Mouse (Mus musculus) heart, embryonic 16.5 days (tissue): ENCODE data around the gene Wasf2. TPM values are rescaled to one million over a fixed set of nuclear protein-coding genes. Genes with fewer than 3 reads are reported as not detected.

ENCODE experiments used
- ATAC-seq: fragments of 200-750 bp; cut with Nextera tagmentation; replicated peaks from 2 replicates; pipeline ENCODE4 v1.8.0; 2017; ENCODE audit warnings: moderate number of reproducible peaks; ENCODE audit not compliant: insufficient read depth, low FRiP score; ENCODE audit errors: extremely low read depth
- H3K27ac ChIP-seq: fragments of 300-500 bp; sonication (generic); 2 replicates; pipeline ENCODE4 v1.5.1; 2014; ENCODE audit warnings: mild to moderate bottlenecking, low read length, control low read depth, moderate library complexity
- H3K27me3 ChIP-seq: fragments of 300-500 bp; sonication (generic); 2 replicates; pipeline ENCODE4 v1.6.1; 2014; ENCODE audit warnings: low read length, mixed read lengths; ENCODE audit not compliant: control insufficient read depth, insufficient read depth
- H3K36me3 ChIP-seq: fragments of 300-500 bp; sonication (generic); 2 replicates; pipeline ENCODE4 v1.6.1; 2014; ENCODE audit not compliant: control insufficient read depth, insufficient read depth
- H3K4me1 ChIP-seq: fragments of 300-500 bp; sonication (generic); 2 replicates; pipeline ENCODE4 v1.6.1; 2014; ENCODE audit warnings: low read length, mixed read lengths; ENCODE audit not compliant: control insufficient read depth, insufficient read depth
- H3K4me2 ChIP-seq: fragments of 300-500 bp; sonication (generic); 2 replicates; pipeline ENCODE4 v1.6.1; 2014; ENCODE audit warnings: low read depth, mild to moderate bottlenecking, control low read depth, low read length
- H3K4me3 ChIP-seq: fragments of 300-500 bp; sonication (generic); 2 replicates; pipeline ENCODE4 v1.5.1; 2014; ENCODE audit warnings: mild to moderate bottlenecking, control low read depth, low read length
- H3K9ac ChIP-seq: fragments of 300-500 bp; sonication (generic); 2 replicates; pipeline ENCODE4 v1.6.1; 2014; ENCODE audit warnings: low read length, control low read depth
- H3K9me3 ChIP-seq: fragments of 300-500 bp; sonication (generic); replicated peaks from 2 replicates; pipeline ENCODE4 v1.6.1; 2016; ENCODE audit warnings: low read length; ENCODE audit not compliant: control insufficient read depth
- WGBS: fragments of 180-500 bp; shearing (Covaris S2); extraction: QIAGEN DNeasy Blood & Tissue Kit; methylation state at CpG from one replicate; pipeline ENCODE4 v1.1.7; 2014; 5-methylcytosine and 5-hydroxymethylcytosine counted together
- polyA plus RNA-seq: library from polyadenylated mRNA; unstranded; fragments of >200 nt; fragmentation: Nextera tagmentation; extraction: Ambion mirVana; gene quantifications from 2 replicates; pipeline ENCODE4 v1.2.1, GENCODE M21; 2015

Gene Wasf2
- polyA plus RNA-seq, 1 experiment from 2014 or later = 45.0 TPM

- 16% methylated on average over 18 of the region's 18 CpGs for WGBS
- H3K4me3 ChIP-seq = peak overlapping the region; percentile 14; the same call in 1 of the 2 replicates
- H3K36me3 ChIP-seq = no peaks in the 10 kb centered on the region
- H3K27ac ChIP-seq = peak overlapping the region; percentile 98
- peak overlapping the region; percentile 49 for H3K4me2 ChIP-seq
- peaks cover 37% of the 10 kb centered on the region for H3K4me1 ChIP-seq
- no peaks in the 10 kb centered on the region for H3K9me3 ChIP-seq
- peak; percentile 76 for ATAC-seq
- H3K9ac ChIP-seq = peak overlapping the region; percentile 67
- H3K27me3 ChIP-seq = no peaks in the 10 kb centered on the region
Measured at GRCm38 (mm10) chr4:133117556-133118411, 12.5 kb upstream of the Wasf2 start.

GRCm38 (mm10) chr4:133118775-133119375 lies 11.4 kb upstream of the Wasf2 start:
- Histone ChIP-seq H3K4me1 (peaks cover 33% of the 10 kb centered on the region), H3K27me3 (no peaks in the 10 kb centered on the region), H3K4me2 (no peak overlapping the region), H3K9me3 (no peaks in the 10 kb centered on the region), H3K4me3 (no peak overlapping the region), H3K36me3 (no peaks in the 10 kb centered on the region), H3K9ac (no peak overlapping the region), H3K27ac (peak overlapping the region; percentile 57)
- WGBS = 78% methylated on average over 6 of the region's 6 CpGs
- ATAC-seq = no peak

- Histone ChIP-seq H3K36me3 (no peaks in the 10 kb centered on the region), H3K9me3 (0 out of 2 replicates have a peak, but pooled peaks cover 2% of the 10 kb centered on the region), H3K4me3 (no peak overlapping the region), H3K9ac (no peak overlapping the region), H3K27me3 (no peaks in the 10 kb centered on the region), H3K4me2 (no peak overlapping the region), H3K27ac (no peak overlapping the region), H3K4me1 (peaks cover 33% of the 10 kb centered on the region)
- WGBS = 85% methylated on average over 6 of the region's 6 CpGs
- no peak for ATAC-seq
Measured at GRCm38 (mm10) chr4:133119579-133119978, 10.7 kb upstream of the Wasf2 start.

- Histone ChIP-seq H3K4me1 (peaks cover 33% of the 10 kb centered on the region), H3K9ac (peak overlapping the region; percentile 28; the same call in 1 of the 2 replicates), H3K4me2 (0 out of 2 replicates have a peak overlapping the region, but pooled peaks have one; percentile 2), H3K9me3 (0 out of 2 replicates have a peak, but pooled peaks cover 2% of the 10 kb centered on the region), H3K27ac (no peak overlapping the region), H3K36me3 (no peaks in the 10 kb centered on the region), H3K4me3 (no peak overlapping the region), H3K27me3 (no peaks in the 10 kb centered on the region)
- ATAC-seq = no peak
- 27% methylated on average over 10 of the region's 11 CpGs for WGBS
Measured at GRCm38 (mm10) chr4:133120833-133121321, 9.4 kb upstream of the Wasf2 start.

GRCm38 (mm10) chr4:133121416-133121815 lies 8.9 kb upstream of the Wasf2 start:
- no peak overlapping the region for H3K9ac ChIP-seq
- 0 out of 2 replicates have a peak, but pooled peaks cover 2% of the 10 kb centered on the region for H3K9me3 ChIP-seq
- ATAC-seq = no peak
- no peaks in the 10 kb centered on the region for H3K27me3 ChIP-seq
- no peaks in the 10 kb centered on the region for H3K36me3 ChIP-seq
- H3K27ac ChIP-seq = no peak overlapping the region
- H3K4me3 ChIP-seq = no peak overlapping the region
- H3K4me2 ChIP-seq = no peak overlapping the region
- peaks cover 33% of the 10 kb centered on the region for H3K4me1 ChIP-seq
- 50% methylated on average over 1 of the region's 1 CpGs for WGBS

GRCm38 (mm10) chr4:133121974-133122637 lies 8.2 kb upstream of the Wasf2 start:
- Histone ChIP-seq H3K27me3 (no peaks in the 10 kb centered on the region), H3K9ac (no peak overlapping the region), H3K4me1 (peaks cover 29% of the 10 kb centered on the region), H3K9me3 (0 out of 2 replicates have a peak, but pooled peaks cover 2% of the 10 kb centered on the region), H3K4me2 (no peak overlapping the region), H3K4me3 (no peak overlapping the region), H3K27ac (no peak overlapping the region), H3K36me3 (no peaks in the 10 kb centered on the region)
- WGBS = 31% methylated on average over 5 of the region's 5 CpGs
- ATAC-seq = no peak

GRCm38 (mm10) chr4:133127079-133127478 lies 3.2 kb upstream of the Wasf2 start:
- peaks cover 14% of the 10 kb centered on the region for H3K4me1 ChIP-seq
- WGBS = 52% methylated on average over 3 of the region's 3 CpGs
- no peak overlapping the region for H3K4me2 ChIP-seq
- H3K4me3 ChIP-seq = no peak overlapping the region
- H3K9ac ChIP-seq = no peak overlapping the region
- no peak overlapping the region for H3K27ac ChIP-seq
- H3K27me3 ChIP-seq = no peaks in the 10 kb centered on the region
- ATAC-seq = no peak
- no peaks in the 10 kb centered on the region for H3K36me3 ChIP-seq
- H3K9me3 ChIP-seq = 0 out of 2 replicates have a peak, but pooled peaks cover 2% of the 10 kb centered on the region

GRCm38 (mm10) chr4:133127894-133128293 lies 2.4 kb upstream of the Wasf2 start:
- Histone ChIP-seq H3K27me3 (no peaks in the 10 kb centered on the region), H3K4me2 (no peak overlapping the region), H3K4me3 (no peak overlapping the region), H3K27ac (no peak overlapping the region), H3K36me3 (no peaks in the 10 kb centered on the region), H3K9ac (no peak overlapping the region), H3K4me1 (peaks cover 14% of the 10 kb centered on the region), H3K9me3 (0 out of 2 replicates have a peak, but pooled peaks cover 2% of the 10 kb centered on the region)
- 88% methylated on average over 4 of the region's 4 CpGs for WGBS
- ATAC-seq = no peak
